Mouse (Mus musculus) frontal cortex, postnatal 25 days (tissue): ENCODE results near the gene Sstr4.
A peak's percentile ranks its signal among the peaks of the same experiment; 100 is the strongest.

ENCODE experiments used
- DNase-seq, 2 experiments: peaks; one replicate each; pipeline ENCODE4 v3.0.0; 2022; ENCODE audit warnings: low spot score in 2 of 2

Gene Sstr4

GRCm38 (mm10) chr2:148395131-148396051 lies at the start of gene Sstr4:
Gene Sstr4, plus strand, starts transcription at chr2:148395344.
- DNase-seq = peak; percentile 48 to 56

- no peak for DNase-seq
These were observed 49.8 kb upstream of the Sstr4 start for GRCm38 (mm10) chr2:148345373-148345772.

- no peak for DNase-seq
These were observed 48.2 kb upstream of the Sstr4 start for GRCm38 (mm10) chr2:148346976-148347375.

GRCm38 (mm10) chr2:148349509-148350307 lies 45.4 kb upstream of the Sstr4 start:
- DNase-seq = no peak

GRCm38 (mm10) chr2:148350460-148350859 lies 44.7 kb upstream of the Sstr4 start:
- DNase-seq = no peak

GRCm38 (mm10) chr2:148352655-148353054 lies 42.5 kb upstream of the Sstr4 start:
- no peak for DNase-seq

- no peak for DNase-seq
These were observed 38.0 kb upstream of the Sstr4 start for GRCm38 (mm10) chr2:148357145-148357544.

GRCm38 (mm10) chr2:148364536-148364935 lies 30.6 kb upstream of the Sstr4 start:
- peak in 1 of 2 experiments; percentile 23 for DNase-seq

- DNase-seq = no peak
These were observed 29.9 kb upstream of the Sstr4 start for GRCm38 (mm10) chr2:148365227-148365626.

- no peak for DNase-seq
These were observed 23.2 kb upstream of the Sstr4 start for GRCm38 (mm10) chr2:148371743-148372630.

- DNase-seq = no peak
These were observed 21.5 kb upstream of the Sstr4 start for GRCm38 (mm10) chr2:148373602-148374071.

GRCm38 (mm10) chr2:148375326-148376150 lies 19.6 kb upstream of the Sstr4 start:
- DNase-seq = no peak

GRCm38 (mm10) chr2:148378817-148379342 lies 16.3 kb upstream of the Sstr4 start:
- DNase-seq = no peak

GRCm38 (mm10) chr2:148379899-148380413 lies 15.2 kb upstream of the Sstr4 start:
- DNase-seq = no peak

GRCm38 (mm10) chr2:148381076-148381475 lies 14.1 kb upstream of the Sstr4 start:
- no peak for DNase-seq

- no peak for DNase-seq
These were observed 8.7 kb upstream of the Sstr4 start for GRCm38 (mm10) chr2:148386476-148386875.

GRCm38 (mm10) chr2:148386927-148387326 lies 8.2 kb upstream of the Sstr4 start:
- no peak for DNase-seq

GRCm38 (mm10) chr2:148387652-148388581 lies 7.2 kb upstream of the Sstr4 start:
- no peak for DNase-seq

- no peak for DNase-seq
These were observed 2.0 kb upstream of the Sstr4 start for GRCm38 (mm10) chr2:148393149-148393548.
